Mouse (Mus musculus) myocyte (in vitro differentiated cells): ENCODE data around the gene Cd6.

ENCODE experiments used
- E2F4 ChIP-seq: IDR thresholded peaks from one replicate; pipeline ENCODE4 v1.6.1; 2011; ENCODE audit warnings: mild to moderate bottlenecking, control low read depth, moderate library complexity; ENCODE audit not compliant: insufficient read depth
- MAX ChIP-seq: IDR thresholded peaks from one replicate; pipeline ENCODE4 v1.6.1; 2011; ENCODE audit warnings: low read depth, mild to moderate bottlenecking, control low read depth
- MYOD1 ChIP-seq, 3 experiments: IDR thresholded peaks; one replicate each; pipeline ENCODE4 v1.6.1; 2011; ENCODE audit warnings: control low read depth in 2 of 3, low read depth in 2 of 3, mild to moderate bottlenecking in 2 of 3, moderate library complexity in 1 of 3; ENCODE audit not compliant: insufficient read length in 2 of 3, control insufficient read depth in 1 of 3
- MYOG ChIP-seq, 3 experiments: IDR thresholded peaks; one replicate each; pipeline ENCODE4 v1.6.1; 2011; ENCODE audit warnings: control low read depth in 2 of 3, low read depth in 2 of 3, mild to moderate bottlenecking in 2 of 3; ENCODE audit not compliant: insufficient read length in 2 of 3, control insufficient read depth in 1 of 3, insufficient read depth in 1 of 3
- POLR2A ChIP-seq: IDR thresholded peaks from one replicate; pipeline ENCODE4 v1.6.1; 2011; ENCODE audit warnings: low read depth, mild to moderate bottlenecking, control low read depth, moderate library complexity; ENCODE audit not compliant: insufficient read length
- POLR2AphosphoS2 ChIP-seq: IDR thresholded peaks from one replicate; pipeline ENCODE4 v1.6.1; 2011; ENCODE audit warnings: low read depth, control low read depth; ENCODE audit not compliant: insufficient read length
- SRF ChIP-seq: IDR thresholded peaks from one replicate; pipeline ENCODE4 v1.6.1; 2011; ENCODE audit warnings: low read depth; ENCODE audit not compliant: control insufficient read depth, insufficient read length
- TCF12 ChIP-seq: IDR thresholded peaks from one replicate; pipeline ENCODE4 v1.6.1; 2011; ENCODE audit warnings: mild to moderate bottlenecking, control low read depth; ENCODE audit not compliant: poor library complexity, insufficient read depth, severe bottlenecking
- USF1 ChIP-seq: IDR thresholded peaks from one replicate; pipeline ENCODE4 v1.6.1; 2011; ENCODE audit warnings: low read depth, mild to moderate bottlenecking, control low read depth, moderate library complexity

DNA sequence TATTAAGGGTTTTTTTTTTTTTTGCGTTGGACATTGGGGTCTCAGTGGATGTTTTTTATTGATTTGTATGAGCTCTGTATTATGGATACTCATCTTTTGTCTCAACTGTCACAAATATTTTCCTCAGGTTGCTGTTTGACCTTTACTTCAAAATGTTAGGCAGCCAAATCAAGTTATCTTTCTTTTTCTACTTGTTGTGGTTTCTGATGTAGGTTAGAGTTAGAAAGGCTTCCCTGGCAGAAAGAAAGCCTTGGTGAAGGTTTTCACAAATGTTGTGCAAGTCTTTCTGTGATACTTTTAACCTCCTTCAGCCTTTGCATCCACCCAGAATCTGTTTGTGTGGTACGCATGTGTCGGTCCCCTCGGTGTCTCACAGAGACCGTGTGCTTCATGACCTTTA is 77.2 kb downstream of the Cd6 start:
- TF ChIP-seq MYOG (IDR thresholded peaks at IDR 0.05; ENCODE audit: control insufficient read depth in 1 of 3, insufficient read depth in 1 of 3, insufficient read length in 2 of 3, low read depth in 2 of 3) (no peak), POLR2A (no peak), MAX (no peak), E2F4 (no peak), TCF12 (no peak), POLR2AphosphoS2 (no peak), MYOD1 (IDR thresholded peaks at IDR 0.05; ENCODE audit: control insufficient read depth in 1 of 3, insufficient read length in 2 of 3, low read depth in 2 of 3) (no peak), USF1 (no peak), SRF (no peak)
